Mouse (Mus musculus) B cell, adult (primary cell): Measurements from ENCODE around the gene Hsdl1. TPM values are rescaled to one million over a fixed set of nuclear protein-coding genes. Genes with fewer than 3 reads are reported as not detected.

Experiments
- total RNA-seq: library from RNA; stranded (reverse); gene quantifications from 4 replicates; pipeline ENCODE4 v1.2.4, GENCODE M21; 2023; ENCODE audit not compliant: inconsistent age

The Hsdl1 gene
- total RNA-seq, result 38.3 to 50.0 TPM (median 44.7 TPM) in 4 replicates

GRCm38 (mm10) chr8:119574437-119575365, at the start of gene Hsdl1, which contains the start of gene Dnaaf1:
Gene Hsdl1 (minus strand): TSS chr8:119575183.
Gene Dnaaf1 (plus strand): TSS chr8:119575235.

GRCm38 (mm10) chr8:119612471-119612870, 37.5 kb upstream of the Hsdl1 start, which contains the start of gene Adad2:
Gene Adad2 (plus strand): TSS chr8:119612747.

GRCm38 (mm10) chr8:119604996-119605395, 30.0 kb upstream of the Hsdl1 start, which contains the start of gene Taf1c:
Gene Taf1c (minus strand): TSS chr8:119605222.

GRCm38 (mm10) chr8:119558603-119559401, 16.2 kb downstream of the Hsdl1 start, which contains the start of gene Mbtps1:
Gene Mbtps1 (minus strand): TSS chr8:119558735.

Other genes with a start within 250 kb of the Hsdl1 start
- 77.7 to 82.9 TPM (median 79.0 TPM) in 4 replicates for gene Hsbp1, start 230.7 kb downstream of the Hsdl1 start, total RNA-seq
- gene Mlycd, start 180.3 kb downstream of the Hsdl1 start, total RNA-seq, result 16.8 to 18.9 TPM (median 17.8 TPM) in 4 replicates
- 5.4 to 10.0 TPM (median 6.8 TPM) in 4 replicates for gene Osgin1, start 141.1 kb downstream of the Hsdl1 start, total RNA-seq
- 0.26 TPM in 1 of 4 replicates, not detected in the others for gene Necab2, start 128.5 kb downstream of the Hsdl1 start, total RNA-seq
- 0.42 to 1.5 TPM (median 0.86 TPM) in 4 replicates for gene Slc38a8, start 73.5 kb downstream of the Hsdl1 start, total RNA-seq
- gene Mbtps1, start 16.4 kb downstream of the Hsdl1 start, total RNA-seq, result 111 to 116 TPM (median 115 TPM) in 4 replicates
- gene Dnaaf1, start 52 bp upstream of the Hsdl1 start, total RNA-seq, result not detected in 4 replicates
- gene Taf1c, start 30.0 kb upstream of the Hsdl1 start, total RNA-seq, result 19.2 to 21.4 TPM (median 20.7 TPM) in 4 replicates
- gene Adad2, start 37.6 kb upstream of the Hsdl1 start, total RNA-seq, result not detected in 4 replicates
- not detected in 4 replicates for gene Kcng4, start 60.5 kb upstream of the Hsdl1 start, total RNA-seq
- not detected in 4 replicates for gene Wfdc1, start 91.2 kb upstream of the Hsdl1 start, total RNA-seq
- gene Atp2c2, start 124.8 kb upstream of the Hsdl1 start, total RNA-seq, result not detected in 4 replicates
- 4.3 to 5.9 TPM (median 5.5 TPM) in 4 replicates for gene Tldc1, start 203.2 kb upstream of the Hsdl1 start, total RNA-seq